Mouse (Mus musculus): Measurements from ENCODE around the gene Ndufb4. TPM values are rescaled to one million over a fixed set of nuclear protein-coding genes. Genes with fewer than 3 reads are reported as not detected.

Gene Ndufb4
- 36.2 TPM for polyA plus RNA-seq (2014; fragmentation: Illumina TruSeq; extraction: RNeasy Lipid Tissue Mini Kit (QIAGEN cat#74804); ENCODE audit: low read depth, low replicate concordance)

GRCm38 (mm10) chr16:37653731-37654657 lies at the start of gene Ndufb4:
Gene Ndufb4, minus strand, starts transcription at chr16:37654453.

Other genes with a start within 250 kb of the Ndufb4 start
- gene Gtf2e1, start 114.7 kb downstream of the Ndufb4 start, polyA plus RNA-seq (2014; fragmentation: Illumina TruSeq; extraction: RNeasy Lipid Tissue Mini Kit (QIAGEN cat#74804); ENCODE audit: low read depth, low replicate concordance) = 9.6 TPM
- gene Rabl3, start 114.6 kb downstream of the Ndufb4 start, polyA plus RNA-seq (2014; fragmentation: Illumina TruSeq; extraction: RNeasy Lipid Tissue Mini Kit (QIAGEN cat#74804); ENCODE audit: low read depth, low replicate concordance) = 7.1 TPM
- 0.22 TPM for gene Hgd, start 74.3 kb downstream of the Ndufb4 start, polyA plus RNA-seq (2014; fragmentation: Illumina TruSeq; extraction: RNeasy Lipid Tissue Mini Kit (QIAGEN cat#74804); ENCODE audit: low read depth, low replicate concordance)
- 91.6 TPM for gene Fstl1, start 122.4 kb upstream of the Ndufb4 start, polyA plus RNA-seq (2014; fragmentation: Illumina TruSeq; extraction: RNeasy Lipid Tissue Mini Kit (QIAGEN cat#74804); ENCODE audit: low read depth, low replicate concordance)
- gene Gm36028, start 206.7 kb upstream of the Ndufb4 start, polyA plus RNA-seq (2014; fragmentation: Illumina TruSeq; extraction: RNeasy Lipid Tissue Mini Kit (QIAGEN cat#74804); ENCODE audit: low read depth, low replicate concordance) = not detected
- 36.2 TPM for gene Lrrc58, start 213.9 kb upstream of the Ndufb4 start, polyA plus RNA-seq (2014; fragmentation: Illumina TruSeq; extraction: RNeasy Lipid Tissue Mini Kit (QIAGEN cat#74804); ENCODE audit: low read depth, low replicate concordance)